Mouse (Mus musculus) cerebellum, adult 2 months (tissue): ENCODE results near the gene Dync2li1.

Source experiments
- CTCF ChIP-seq: fragments of 200-500 bp; IDR thresholded peaks from 2 replicates; pipeline ENCODE4 v1.5.1; 2011; ENCODE audit warnings: low read depth, mild to moderate bottlenecking, control low read depth, low read length, moderate library complexity, borderline replicate concordance; ENCODE audit not compliant: insufficient read depth
- POLR2A ChIP-seq: fragments of 200-500 bp; IDR thresholded peaks from 2 replicates; pipeline ENCODE4 v1.6.1; 2011; ENCODE audit warnings: low read length, control low read depth, borderline replicate concordance; ENCODE audit not compliant: insufficient read depth

- TF ChIP-seq CTCF (no peak), POLR2A (no peak)
Measured at GRCm38 (mm10) chr17:84617953-84618352, 8.3 kb upstream of the Dync2li1 start.
